Mouse (Mus musculus) lung, postnatal 0 days (tissue): ENCODE data around the gene Muc1. TPM values are rescaled to one million over a fixed set of nuclear protein-coding genes. Genes with fewer than 3 reads are reported as not detected.

Experiments used
- ATAC-seq: fragments of 200-750 bp; cut with Nextera tagmentation; 2 replicates; pipeline ENCODE4 v1.8.0; 2017; ENCODE audit warnings: moderate library complexity
- DNase-seq: peaks from one replicate; pipeline ENCODE4 v3.0.0-alpha.2; 2016; ENCODE audit warnings: low spot score
- H3K27ac ChIP-seq: fragments of 300-500 bp; sonication (generic); 2 replicates; pipeline ENCODE4 v1.5.1; 2014; ENCODE audit warnings: antibody characterized with exemption, mild to moderate bottlenecking, low read length, mixed read lengths
- H3K27me3 ChIP-seq: fragments of 300-500 bp; sonication (generic); replicated peaks from 2 replicates; pipeline ENCODE4 v1.6.1; 2014; ENCODE audit warnings: low read length, mixed read lengths; ENCODE audit not compliant: insufficient read depth
- H3K36me3 ChIP-seq: fragments of 300-500 bp; sonication (generic); 2 replicates; pipeline ENCODE4 v1.6.1; 2014; ENCODE audit warnings: low read length, mixed read lengths; ENCODE audit not compliant: insufficient read depth
- H3K4me1 ChIP-seq: fragments of 300-500 bp; sonication (generic); 2 replicates; pipeline ENCODE4 v1.6.1; 2014; ENCODE audit warnings: antibody characterized with exemption, low read depth, low read length, mixed read lengths; ENCODE audit not compliant: insufficient read depth
- H3K4me2 ChIP-seq: fragments of 300-500 bp; sonication (generic); replicated peaks from 2 replicates; pipeline ENCODE4 v1.6.1; 2014; ENCODE audit warnings: low read depth, mild to moderate bottlenecking, low read length, moderate library complexity, mixed read lengths
- H3K4me3 ChIP-seq: fragments of 300-500 bp; sonication (generic); 2 replicates; pipeline ENCODE4 v1.5.1; 2014; ENCODE audit warnings: low read depth, low read length
- H3K9ac ChIP-seq: fragments of 300-500 bp; sonication (generic); replicated peaks from 2 replicates; pipeline ENCODE4 v1.6.1; 2014; ENCODE audit warnings: low read depth, mild to moderate bottlenecking
- H3K9me3 ChIP-seq: fragments of 300-500 bp; sonication (generic); 2 replicates; pipeline ENCODE4 v1.6.1; 2016; ENCODE audit warnings: low read length, mixed read lengths
- CTCF ChIP-seq: IDR thresholded peaks from 2 replicates; pipeline ENCODE4 v1.5.1; 2016; ENCODE audit warnings: antibody characterized with exemption, mild to moderate bottlenecking
- EP300 ChIP-seq: IDR thresholded peaks from 2 replicates; pipeline ENCODE4 v1.6.1; 2016; ENCODE audit warnings: antibody characterized with exemption, mild to moderate bottlenecking, control low read depth
- WGBS: fragments of 180-500 bp; shearing (Covaris S2); extraction: QIAGEN DNeasy Blood & Tissue Kit; methylation state at CpG from one replicate; pipeline ENCODE4 v1.1.7; 2014; 5-methylcytosine and 5-hydroxymethylcytosine counted together
- microRNA counts: library from miRNA; unstranded; fragments of <30 nt; microRNA quantifications from one replicate; lab custom pipeline; 2015
- microRNA-seq: library from miRNA; unstranded; fragments of <30 nt; microRNA quantifications from one replicate; pipeline ENCODE4, GENCODE M21; 2016
- polyA plus RNA-seq: library from polyadenylated mRNA; unstranded; fragments of >200 nt; fragmentation: Nextera tagmentation; extraction: Ambion mirVana; gene quantifications from 2 replicates; pipeline ENCODE4 v1.2.1, GENCODE M21; 2015

Muc1 gene
- polyA plus RNA-seq, 1 experiment from 2014 or later, result 307 TPM

DNA sequence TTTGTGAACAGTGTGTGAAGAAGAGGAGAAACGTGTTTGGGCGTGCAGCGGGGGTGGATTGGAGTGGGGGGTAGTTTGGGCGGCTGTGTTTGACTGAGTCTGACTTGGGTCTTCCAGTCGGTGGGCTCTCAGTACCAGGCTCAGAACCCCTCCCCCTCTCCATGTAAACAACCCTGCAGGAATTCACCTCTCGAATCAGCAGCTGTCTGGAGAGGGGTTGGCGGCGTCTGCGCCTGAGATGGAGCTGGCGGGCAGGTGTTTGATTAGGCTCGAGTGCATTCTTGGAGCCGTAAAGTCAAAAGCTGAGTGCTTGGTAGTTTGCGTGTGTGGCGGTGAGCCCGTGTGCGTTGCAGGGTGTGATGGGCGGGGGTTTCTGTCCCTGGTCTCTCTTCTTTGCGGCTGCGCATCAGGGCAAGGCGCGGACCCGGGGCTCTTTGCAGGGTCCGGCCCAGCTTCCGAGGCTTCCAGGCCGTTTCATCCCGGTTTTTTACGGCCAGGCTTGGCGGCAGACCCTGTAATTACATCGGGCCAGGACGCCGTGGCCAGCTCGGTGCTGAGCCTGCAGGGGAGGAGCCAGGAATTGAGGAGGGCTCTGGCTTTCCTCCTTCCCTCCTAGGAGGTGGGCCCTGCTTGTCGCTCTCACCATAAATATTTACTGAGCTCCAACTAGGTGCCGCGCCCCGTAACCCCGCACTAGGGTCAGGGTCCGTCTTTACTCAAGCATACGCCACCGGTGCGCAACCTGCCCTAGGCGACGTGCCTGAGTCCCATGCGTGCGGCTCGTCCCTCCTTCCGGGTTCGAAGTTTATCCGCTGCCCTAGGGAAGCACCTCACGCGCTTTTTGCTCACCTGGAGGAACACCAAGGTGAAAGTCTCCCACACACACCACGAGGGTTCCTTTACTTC lies 52.0 kb downstream of the Muc1 start, which contains the start of gene Efna1:
Gene Efna1 (minus strand): TSS at position 537 of the 906 bp plus-strand sequence.
- peak; percentile 72 for TF ChIP-seq EP300
- peak; percentile 29; the same call in 1 of the 2 replicates for TF ChIP-seq CTCF
- ATAC-seq (peak; percentile 60), DNase-seq (peak; percentile 88)
- Histone ChIP-seq H3K27ac (peak within 1 kb of the TSS; percentile 97), H3K4me3 (peak within 1 kb of the TSS; percentile 76), H3K36me3 (0 out of 2 replicates have a peak, but pooled peaks cover 4% of the 10 kb centered on the region), H3K9ac (peak within 1 kb of the TSS; percentile 81), H3K9me3 (no peaks in the 10 kb centered on the region), H3K4me2 (peak within 1 kb of the TSS; percentile 81), H3K4me1 (peaks cover 8% of the 10 kb centered on the region; the same call in 1 of the 2 replicates), H3K27me3 (no peaks in the 10 kb centered on the region)
- WGBS, result 0% methylated on average over 52 of the region's 52 CpGs

DNA sequence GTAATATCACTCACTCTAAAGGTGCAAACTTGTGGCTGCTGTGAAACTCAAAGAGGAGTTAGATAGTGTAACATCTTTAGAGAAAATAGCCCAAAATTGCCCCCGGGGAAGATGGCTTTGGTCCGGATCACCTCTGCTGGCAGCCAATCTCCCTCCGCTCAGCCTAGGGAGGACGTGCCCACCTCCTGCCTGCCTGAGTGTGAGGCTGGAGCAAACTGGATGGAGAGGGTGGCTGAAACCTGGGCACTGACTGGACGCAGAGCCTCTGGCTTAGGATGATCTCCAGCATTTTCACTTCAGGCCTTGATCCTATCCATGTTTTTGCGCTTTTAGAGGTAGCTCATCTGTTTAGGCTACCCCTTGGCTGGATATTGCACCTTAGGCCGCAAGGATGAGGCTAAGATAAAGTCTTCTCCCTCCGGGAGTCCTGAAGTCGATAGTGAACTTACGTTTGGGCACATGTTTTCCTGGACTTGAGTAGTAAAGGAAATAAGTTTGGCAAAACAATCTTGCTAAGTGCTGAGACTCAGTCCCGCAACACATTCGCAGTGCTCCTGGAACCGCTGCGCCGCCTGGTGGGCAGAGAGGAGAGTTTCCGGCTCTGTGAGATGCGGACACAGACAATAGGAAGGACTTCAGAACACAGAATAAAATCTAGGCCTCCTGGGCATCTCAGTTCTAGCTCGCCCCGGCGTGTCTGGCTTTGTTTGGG lies 52.9 kb downstream of the Muc1 start:
- H3K36me3 ChIP-seq, result no peaks in the 10 kb centered on the region
- TF ChIP-seq CTCF, result peak; percentile 96
- TF ChIP-seq EP300, result no peak
- no peaks in the 10 kb centered on the region for H3K9me3 ChIP-seq
- DNase-seq (peak; percentile 90), ATAC-seq (no peak)
- H3K4me3 ChIP-seq, result peak overlapping the region; percentile 76
- WGBS, result 10% methylated on average over 20 of the region's 20 CpGs
- peaks cover 8% of the 10 kb centered on the region; the same call in 1 of the 2 replicates for H3K4me1 ChIP-seq
- H3K9ac ChIP-seq, result 0 out of 2 replicates have a peak overlapping the region, but pooled peaks have one; percentile 12
- no peaks in the 10 kb centered on the region for H3K27me3 ChIP-seq
- peak overlapping the region; percentile 97 for H3K27ac ChIP-seq
- H3K4me2 ChIP-seq, result peak overlapping the region; percentile 81

DNA sequence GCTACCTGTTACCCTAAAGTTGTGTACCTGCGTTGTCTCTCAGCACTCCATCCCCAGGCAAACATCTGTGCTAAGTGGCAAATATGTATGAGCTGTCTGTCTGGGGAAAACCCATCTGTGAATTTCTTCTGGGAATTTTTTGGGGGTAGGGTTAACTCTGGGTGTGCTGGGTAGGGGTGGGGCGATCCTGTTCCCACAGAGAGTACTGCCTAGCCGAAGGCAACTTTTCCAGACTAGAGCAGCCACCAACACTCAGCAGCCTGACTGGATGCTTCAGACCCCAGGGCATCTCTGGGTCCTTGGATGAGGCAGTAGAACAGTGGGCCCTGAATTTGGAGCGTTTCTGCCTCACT lies 53.4 kb downstream of the Muc1 start:
- 23% methylated on average over 4 of the region's 4 CpGs for WGBS
- H3K4me2 ChIP-seq, result no peak overlapping the region
- no peaks in the 10 kb centered on the region for H3K9me3 ChIP-seq
- H3K27me3 ChIP-seq, result no peaks in the 10 kb centered on the region
- no peaks in the 10 kb centered on the region for H3K36me3 ChIP-seq
- no peak overlapping the region for H3K27ac ChIP-seq
- TF ChIP-seq EP300, result no peak
- ATAC-seq (no peak), DNase-seq (no peak)
- H3K9ac ChIP-seq, result no peak overlapping the region
- H3K4me1 ChIP-seq, result peaks cover 8% of the 10 kb centered on the region; the same call in 1 of the 2 replicates
- H3K4me3 ChIP-seq, result no peak overlapping the region

MicroRNA genes within 50 kb of the gene (microRNA counts, 519-probe panel; counts per million panel counts)
- not detected for microRNA mmu-miR-92b (lab: Ali Mortazavi, UCI)

Small RNAs within 50 kb of the gene (microRNA-seq; reads per million reads assigned to microRNA genes)
- 1,088 reads per million, percentile 75 among the genes with 10 or more reads in this experiment for gene Mir92b

Other genes with a start within 250 kb of the Muc1 start
- 16.0 and 17.9 TPM in 2 replicates for gene Rusc1, start 135.7 kb upstream of the Muc1 start, polyA plus RNA-seq
- gene Gm43738, start 128.0 kb upstream of the Muc1 start, polyA plus RNA-seq, result not detected in 2 replicates
- gene Fdps, start 127.1 kb upstream of the Muc1 start, polyA plus RNA-seq, result 185 and 199 TPM in 2 replicates
- 0.14 and 0.32 TPM in 2 replicates for gene Pklr, start 92.9 kb upstream of the Muc1 start, polyA plus RNA-seq
- 0.19 and 0.31 TPM in 2 replicates for gene Hcn3, start 68.9 kb upstream of the Muc1 start, polyA plus RNA-seq
- 16.2 and 17.7 TPM in 2 replicates for gene Clk2, start 64.3 kb upstream of the Muc1 start, polyA plus RNA-seq
- gene Scamp3, start 51.6 kb upstream of the Muc1 start, polyA plus RNA-seq, result 89.6 and 94.2 TPM in 2 replicates
- 6.6 and 8.4 TPM in 2 replicates for gene Fam189b, start 45.9 kb upstream of the Muc1 start, polyA plus RNA-seq
- gene Gba, start 26.1 kb upstream of the Muc1 start, polyA plus RNA-seq, result 44.4 and 46.5 TPM in 2 replicates
- gene Thbs3, start 13.9 kb upstream of the Muc1 start, polyA plus RNA-seq, result 77.3 and 77.7 TPM in 2 replicates
- 99.3 and 116 TPM in 2 replicates for gene Mtx1, start 2.0 kb upstream of the Muc1 start, polyA plus RNA-seq
- 282 and 309 TPM in 2 replicates for gene Krtcap2, start 16.9 kb downstream of the Muc1 start, polyA plus RNA-seq
- 1.8 and 2.1 TPM in 2 replicates for gene Trim46, start 17.3 kb downstream of the Muc1 start, polyA plus RNA-seq
- gene Dpm3, start 30.3 kb downstream of the Muc1 start, polyA plus RNA-seq, result 125 and 136 TPM in 2 replicates
- 95.7 and 96.4 TPM in 2 replicates for gene Slc50a1, start 41.5 kb downstream of the Muc1 start, polyA plus RNA-seq
- gene Efna1, start 52.1 kb downstream of the Muc1 start, polyA plus RNA-seq, result 174 and 188 TPM in 2 replicates
- 4.4 and 6.7 TPM in 2 replicates for gene Efna3, start 93.9 kb downstream of the Muc1 start, polyA plus RNA-seq
- 9.7 and 10.3 TPM in 2 replicates for gene Efna4, start 109.0 kb downstream of the Muc1 start, polyA plus RNA-seq
- gene Adam15, start 120.9 kb downstream of the Muc1 start, polyA plus RNA-seq, result 133 and 177 TPM in 2 replicates
- gene Dcst2, start 132.9 kb downstream of the Muc1 start, polyA plus RNA-seq, result 0.16 and 0.25 TPM in 2 replicates
- gene Dcst1, start 136.2 kb downstream of the Muc1 start, polyA plus RNA-seq, result 0.11 and 0.38 TPM in 2 replicates
- 6.4 and 7.3 TPM in 2 replicates for gene Zbtb7b, start 165.7 kb downstream of the Muc1 start, polyA plus RNA-seq
- gene Lenep, start 173.7 kb downstream of the Muc1 start, polyA plus RNA-seq, result not detected in 2 replicates
- 17.9 and 18.2 TPM in 2 replicates for gene Flad1, start 182.8 kb downstream of the Muc1 start, polyA plus RNA-seq
- 75.5 and 83.0 TPM in 2 replicates for gene Cks1b, start 189.3 kb downstream of the Muc1 start, polyA plus RNA-seq
- 52.6 and 55.7 TPM in 2 replicates for gene Shc1, start 189.4 kb downstream of the Muc1 start, polyA plus RNA-seq
- gene Pygo2, start 201.2 kb downstream of the Muc1 start, polyA plus RNA-seq, result 19.4 and 20.7 TPM in 2 replicates
- 55.9 and 63.0 TPM in 2 replicates for gene Pbxip1, start 207.6 kb downstream of the Muc1 start, polyA plus RNA-seq
- 53.5 and 96.6 TPM in 2 replicates for gene Pmvk, start 225.5 kb downstream of the Muc1 start, polyA plus RNA-seq